Mouse (Mus musculus) lung, postnatal 0 days (tissue): Measurements from ENCODE around the gene Gzmf.

Source experiments
- CTCF ChIP-seq: IDR thresholded peaks from 2 replicates; pipeline ENCODE4 v1.5.1; 2016; ENCODE audit warnings: antibody characterized with exemption, mild to moderate bottlenecking
- EP300 ChIP-seq: IDR thresholded peaks from 2 replicates; pipeline ENCODE4 v1.6.1; 2016; ENCODE audit warnings: antibody characterized with exemption, mild to moderate bottlenecking, control low read depth

GRCm38 (mm10) chr14:56155340-56155739, 55.9 kb downstream of the Gzmf start:
- peak; percentile 40 for TF ChIP-seq CTCF
- no peak for TF ChIP-seq EP300
